Mouse (Mus musculus) CD4-positive, CD25-positive, alpha-beta regulatory T cell, adult 4 months (primary cell): Measurements from ENCODE around the gene Xpo6. TPM values are rescaled to one million over a fixed set of nuclear protein-coding genes. Genes with fewer than 3 reads are reported as not detected.

Experiments used
- ATAC-seq: one replicate; pipeline ENCODE4 v1.8.0; 2017
- polyA plus RNA-seq, 2 experiments: library from polyadenylated mRNA; unstranded; fragments of 100-300 nt; shearing (Covaris generic); gene quantifications; one replicate each; pipeline ENCODE4 v1.2.1; 2017

Gene Xpo6
- polyA plus RNA-seq, 2 experiments from 2014 or later, result 117 to 126 TPM

- no peak for ATAC-seq
Measured at GRCm38 (mm10) chr7:126075058-126075457, 125.2 kb downstream of the Xpo6 start.

- ATAC-seq, result no peak
Measured at GRCm38 (mm10) chr7:126070321-126070720, 130.0 kb downstream of the Xpo6 start.

GRCm38 (mm10) chr7:126066777-126067176 is 133.5 kb downstream of the Xpo6 start:
- ATAC-seq, result no peak

- no peak for ATAC-seq
Measured at GRCm38 (mm10) chr7:126065243-126065876, 134.9 kb downstream of the Xpo6 start.

- ATAC-seq, result no peak
Measured at GRCm38 (mm10) chr7:126062228-126062627, 138.1 kb downstream of the Xpo6 start.

- ATAC-seq, result no peak
Measured at GRCm38 (mm10) chr7:126058918-126059317, 141.4 kb downstream of the Xpo6 start.

GRCm38 (mm10) chr7:126057332-126057914 is 142.9 kb downstream of the Xpo6 start:
- ATAC-seq, result no peak

- ATAC-seq, result no peak
Measured at GRCm38 (mm10) chr7:126054574-126054973, 145.7 kb downstream of the Xpo6 start.

- ATAC-seq, result no peak
Measured at GRCm38 (mm10) chr7:126053618-126054017, 146.7 kb downstream of the Xpo6 start.

GRCm38 (mm10) chr7:126051910-126052309 is 148.4 kb downstream of the Xpo6 start:
- ATAC-seq, result no peak

Other genes starting within 250 kb of the Xpo6 start
- gene Gsg1l, start 118.1 kb downstream of the Xpo6 start, polyA plus RNA-seq, result not detected
- 1 to 10 TPM; 2.7 to 5.0 TPM for gene Sbk1, start 72.1 kb upstream of the Xpo6 start, polyA plus RNA-seq
- 1,000 to 10,000 TPM in 1 of 2 experiments, 100 to 1,000 TPM in 1; 947 to 1,259 TPM for gene Lat, start 169.1 kb upstream of the Xpo6 start, polyA plus RNA-seq
- gene Spns1, start 176.9 kb upstream of the Xpo6 start, polyA plus RNA-seq, result 10 to 100 TPM; 42.8 to 86.8 TPM
- gene Nfatc2ip, start 196.2 kb upstream of the Xpo6 start, polyA plus RNA-seq, result 1 to 10 TPM; 2.6 to 2.8 TPM
- gene Cd19, start 214.4 kb upstream of the Xpo6 start, polyA plus RNA-seq, result 10 to 100 TPM in 1 of 2 experiments, not detected in 1; 16.9 TPM
- 10 to 100 TPM; 31.9 to 68.2 TPM for gene Rabep2, start 228.3 kb upstream of the Xpo6 start, polyA plus RNA-seq